Mouse (Mus musculus): Measurements from ENCODE around the gene Dnah11. TPM values are rescaled to one million over a fixed set of nuclear protein-coding genes. Genes with fewer than 3 reads are reported as not detected.
"Not testable (repeated sequence)": the region's sequence is repeated elsewhere in the genome, so short reads cannot be mapped to it uniquely, and the experiment has no call there.

Dnah11 gene
- total RNA-seq, 2 experiments from 2014 or later, result 1.9 to 2.1 TPM

- peak; percentile 35 to 63 for DNase-seq (ENCODE audit: extremely low spot score in 1 of 2, low spot score in 1 of 2)
These were observed 205.3 kb downstream of the Dnah11 start for GRCm38 (mm10) chr12:117993499-117993898.

- DNase-seq (ENCODE audit: extremely low spot score in 1 of 2, low spot score in 1 of 2), result peak in 1 of 2 experiments; percentile 4
These were observed 209.6 kb downstream of the Dnah11 start for GRCm38 (mm10) chr12:117989018-117989828.

- no peak for DNase-seq (ENCODE audit: extremely low spot score in 1 of 2, low spot score in 1 of 2)
These were observed 218.5 kb downstream of the Dnah11 start for GRCm38 (mm10) chr12:117980315-117980714.

GRCm38 (mm10) chr12:117973712-117974111 is 225.1 kb downstream of the Dnah11 start:
- DNase-seq (ENCODE audit: extremely low spot score in 1 of 2, low spot score in 1 of 2), result no peak

GRCm38 (mm10) chr12:117962698-117963097 is 236.1 kb downstream of the Dnah11 start:
- no peak for DNase-seq (ENCODE audit: extremely low spot score in 1 of 2, low spot score in 1 of 2)

- DNase-seq (ENCODE audit: extremely low spot score in 1 of 2, low spot score in 1 of 2), result no peak
These were observed 239.6 kb downstream of the Dnah11 start for GRCm38 (mm10) chr12:117959213-117959612.

- DNase-seq (ENCODE audit: extremely low spot score in 1 of 2, low spot score in 1 of 2), result no peak
These were observed 251.8 kb downstream of the Dnah11 start for GRCm38 (mm10) chr12:117946823-117947704.

- no peak for DNase-seq (ENCODE audit: extremely low spot score in 1 of 2, low spot score in 1 of 2)
These were observed 256.9 kb downstream of the Dnah11 start for GRCm38 (mm10) chr12:117941947-117942346.

- DNase-seq (ENCODE audit: extremely low spot score in 1 of 2, low spot score in 1 of 2), result no peak
These were observed 260.6 kb downstream of the Dnah11 start for GRCm38 (mm10) chr12:117938214-117938613.

- DNase-seq (ENCODE audit: extremely low spot score in 1 of 2, low spot score in 1 of 2), result no peak
These were observed 266.8 kb downstream of the Dnah11 start for GRCm38 (mm10) chr12:117932026-117932425.

GRCm38 (mm10) chr12:117929768-117930167 is 269.1 kb downstream of the Dnah11 start:
- no peak for DNase-seq (ENCODE audit: extremely low spot score in 1 of 2, low spot score in 1 of 2)

GRCm38 (mm10) chr12:117915826-117916588 is 282.8 kb downstream of the Dnah11 start:
- DNase-seq (ENCODE audit: extremely low spot score in 1 of 2, low spot score in 1 of 2), result no peak

GRCm38 (mm10) chr12:117914613-117915245 is 284.1 kb downstream of the Dnah11 start:
- no peak for DNase-seq (ENCODE audit: extremely low spot score in 1 of 2, low spot score in 1 of 2)

- DNase-seq (ENCODE audit: extremely low spot score in 1 of 2, low spot score in 1 of 2), result no peak
These were observed 287.4 kb downstream of the Dnah11 start for GRCm38 (mm10) chr12:117911396-117911795.

- not testable (repeated sequence) for DNase-seq (ENCODE audit: extremely low spot score in 1 of 2, low spot score in 1 of 2)
These were observed 293.5 kb downstream of the Dnah11 start for GRCm38 (mm10) chr12:117905232-117905840.

GRCm38 (mm10) chr12:117903671-117904070 is 295.2 kb downstream of the Dnah11 start:
- DNase-seq (ENCODE audit: extremely low spot score in 1 of 2, low spot score in 1 of 2), result no peak

GRCm38 (mm10) chr12:117901352-117901751 is 297.5 kb downstream of the Dnah11 start:
- not testable (repeated sequence) for DNase-seq (ENCODE audit: extremely low spot score in 1 of 2, low spot score in 1 of 2)

- not testable (repeated sequence) for DNase-seq (ENCODE audit: extremely low spot score in 1 of 2, low spot score in 1 of 2)
These were observed 298.0 kb downstream of the Dnah11 start for GRCm38 (mm10) chr12:117900798-117901197.

- DNase-seq (ENCODE audit: extremely low spot score in 1 of 2, low spot score in 1 of 2), result no peak
These were observed 311.4 kb downstream of the Dnah11 start for GRCm38 (mm10) chr12:117887422-117887821.

GRCm38 (mm10) chr12:117884627-117885026 is 314.2 kb downstream of the Dnah11 start:
- no peak for DNase-seq (ENCODE audit: extremely low spot score in 1 of 2, low spot score in 1 of 2)

All from layer of hippocampus, postnatal 25 days (tissue).